Mouse (Mus musculus) hindbrain, embryonic 16.5 days (tissue): ENCODE data around the gene Lrrc4. TPM values are rescaled to one million over a fixed set of nuclear protein-coding genes. Genes with fewer than 3 reads are reported as not detected.

ENCODE experiments used
- ATAC-seq: fragments of 200-750 bp; cut with Nextera tagmentation; 2 replicates; pipeline ENCODE4 v1.8.0; 2017; ENCODE audit warnings: moderate TSS enrichment, moderate library complexity
- H3K27ac ChIP-seq: fragments of 300-500 bp; sonication (generic); 2 replicates; pipeline ENCODE4 v1.5.1; 2014; ENCODE audit warnings: low read depth, mild to moderate bottlenecking, control low read depth, low read length, moderate library complexity
- H3K27me3 ChIP-seq: fragments of 300-500 bp; sonication (generic); replicated peaks from 2 replicates; pipeline ENCODE4 v1.6.1; 2014; ENCODE audit warnings: low read length; ENCODE audit not compliant: control insufficient read depth, insufficient read depth
- H3K36me3 ChIP-seq: fragments of 300-500 bp; sonication (generic); 2 replicates; pipeline ENCODE4 v1.6.1; 2014; ENCODE audit warnings: mild to moderate bottlenecking, low read length, moderate library complexity, mixed read lengths; ENCODE audit not compliant: control insufficient read depth, insufficient read depth
- H3K4me1 ChIP-seq: fragments of 300-500 bp; sonication (generic); 2 replicates; pipeline ENCODE4 v1.6.1; 2014; ENCODE audit warnings: low read depth, low read length; ENCODE audit not compliant: control insufficient read depth, insufficient read depth
- H3K4me2 ChIP-seq: fragments of 300-500 bp; sonication (generic); 2 replicates; pipeline ENCODE4 v1.6.1; 2014; ENCODE audit warnings: mild to moderate bottlenecking, low read length, control low read depth, moderate library complexity
- H3K4me3 ChIP-seq: fragments of 300-500 bp; sonication (generic); 2 replicates; pipeline ENCODE4 v1.5.1; 2014; ENCODE audit warnings: mild to moderate bottlenecking, low read length, control low read depth, moderate library complexity
- H3K9ac ChIP-seq: fragments of 300-500 bp; sonication (generic); 2 replicates; pipeline ENCODE4 v1.6.1; 2014; ENCODE audit warnings: low read depth, mild to moderate bottlenecking, control low read depth, low read length, moderate library complexity
- H3K9me3 ChIP-seq: fragments of 300-500 bp; sonication (generic); 2 replicates; pipeline ENCODE4 v1.6.1; 2014; ENCODE audit warnings: mild to moderate bottlenecking, low read length, moderate library complexity; ENCODE audit not compliant: control insufficient read depth
- WGBS: fragments of 180-500 bp; shearing (Covaris S2); extraction: QIAGEN DNeasy Blood & Tissue Kit; methylation state at CpG from one replicate; pipeline ENCODE4 v1.1.7; 2014; 5-methylcytosine and 5-hydroxymethylcytosine counted together
- polyA plus RNA-seq: library from polyadenylated mRNA; unstranded; fragments of >200 nt; fragmentation: Nextera tagmentation; extraction: Ambion mirVana; gene quantifications from 2 replicates; pipeline ENCODE4 v1.2.1, GENCODE M21; 2015

Gene Lrrc4
- polyA plus RNA-seq, 1 experiment from 2014 or later = 7.2 TPM

DNA sequence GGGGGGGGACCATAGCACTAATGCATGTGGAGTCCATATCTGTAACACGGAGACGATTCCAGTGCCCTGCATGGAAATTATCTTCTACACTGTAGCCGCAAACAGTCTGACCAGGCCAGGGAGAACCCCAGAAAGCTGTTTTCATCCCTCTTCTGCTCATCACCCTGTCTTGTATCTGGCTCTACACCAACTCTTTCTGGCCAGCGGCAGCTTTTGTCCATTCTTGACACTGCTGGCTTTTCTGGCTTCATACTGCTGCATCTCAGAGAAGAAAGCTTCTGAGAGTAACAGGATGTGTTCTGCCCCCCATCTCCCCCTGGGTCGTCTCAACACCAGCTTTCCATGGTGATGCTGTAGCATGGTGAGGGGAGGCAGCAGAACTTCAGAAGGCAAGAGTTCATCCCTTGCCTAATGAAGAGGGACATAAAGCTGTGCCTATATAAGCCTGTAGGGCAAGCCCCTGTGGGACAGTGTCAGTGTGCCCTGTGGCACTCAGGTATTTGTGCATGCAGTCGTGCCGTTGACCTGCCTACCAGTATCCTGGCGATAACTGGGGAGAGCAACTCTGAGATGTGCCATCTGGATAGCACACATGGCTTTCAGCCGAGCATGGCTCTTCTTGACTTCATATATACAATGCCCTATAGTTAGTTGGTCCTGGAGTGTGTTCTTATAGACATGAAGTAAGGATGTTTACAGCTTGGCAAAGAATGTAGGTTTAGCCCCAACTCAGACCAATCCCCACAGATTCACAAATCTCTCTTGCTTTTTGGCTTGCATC, 111.0 kb downstream of the Lrrc4 start:
- WGBS = 85% methylated on average over 9 of the region's 9 CpGs
- Histone ChIP-seq H3K4me2 (no peak overlapping the region), H3K4me3 (no peak overlapping the region), H3K9ac (no peak overlapping the region), H3K27me3 (no peaks in the 10 kb centered on the region), H3K27ac (no peak overlapping the region), H3K36me3 (no peaks in the 10 kb centered on the region), H3K4me1 (peaks cover 9% of the 10 kb centered on the region), H3K9me3 (no peaks in the 10 kb centered on the region)
- ATAC-seq = no peak

DNA sequence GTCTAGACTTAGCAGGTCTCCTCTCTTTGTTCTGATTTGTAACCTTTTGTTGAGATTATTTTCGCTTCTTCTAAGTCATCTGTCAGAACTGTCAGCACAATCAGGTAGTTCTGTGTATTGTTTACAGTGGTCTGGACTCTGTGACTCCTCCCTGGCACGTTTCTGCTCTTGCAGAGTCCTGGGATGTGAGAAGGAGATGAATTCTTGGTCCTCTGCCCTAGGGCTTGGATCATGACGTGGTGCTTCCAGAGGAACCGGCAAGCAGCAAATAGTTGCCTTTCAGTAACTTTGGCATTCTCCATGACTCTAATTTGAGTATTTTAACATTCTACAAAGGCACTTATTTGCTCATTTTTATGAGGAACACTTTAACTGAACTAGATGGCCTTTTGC, 113.7 kb downstream of the Lrrc4 start:
- Histone ChIP-seq H3K4me2 (no peak overlapping the region), H3K4me1 (peaks cover 10% of the 10 kb centered on the region), H3K4me3 (no peak overlapping the region), H3K9me3 (no peaks in the 10 kb centered on the region), H3K9ac (no peak overlapping the region), H3K27me3 (no peaks in the 10 kb centered on the region), H3K36me3 (no peaks in the 10 kb centered on the region), H3K27ac (no peak overlapping the region)
- ATAC-seq = peak; percentile 51
- WGBS = 38% methylated on average over 4 of the region's 4 CpGs

DNA sequence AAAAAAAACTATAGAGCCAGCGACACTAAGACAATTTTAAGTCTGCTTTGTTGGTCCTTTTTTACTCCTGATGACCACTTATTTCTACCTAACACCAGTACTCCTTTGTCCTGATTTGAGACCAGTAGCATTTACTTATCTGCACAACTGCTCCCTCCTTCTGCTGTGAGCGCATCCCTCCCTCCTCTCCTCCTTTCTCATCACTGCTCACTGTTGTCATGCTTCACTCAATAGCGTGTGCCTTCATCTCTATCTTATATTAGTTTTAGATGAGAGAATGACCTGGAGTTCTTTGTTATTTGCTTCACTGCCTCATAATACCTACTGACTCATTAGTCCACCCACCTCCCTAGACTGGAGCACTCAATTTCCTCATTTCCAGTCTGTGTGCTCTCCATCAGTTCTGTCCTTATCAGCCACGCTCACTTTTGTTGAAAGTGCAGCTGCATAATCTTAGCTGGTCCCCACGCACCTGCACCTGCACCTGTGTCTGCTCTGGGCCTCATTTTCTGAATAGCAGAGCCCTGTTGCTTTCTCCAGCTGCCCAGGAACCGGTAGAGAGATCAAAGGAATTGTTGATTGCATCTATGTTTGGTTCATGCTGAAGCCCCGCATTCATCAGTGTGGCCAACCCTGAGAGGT, 114.2 kb downstream of the Lrrc4 start:
- no peak overlapping the region for H3K9ac ChIP-seq
- 48% methylated on average over 7 of the region's 7 CpGs for WGBS
- peaks cover 10% of the 10 kb centered on the region for H3K4me1 ChIP-seq
- H3K36me3 ChIP-seq = no peaks in the 10 kb centered on the region
- peak; percentile 37; the same call in 1 of the 2 replicates for ATAC-seq
- H3K27ac ChIP-seq = no peak overlapping the region
- H3K4me2 ChIP-seq = no peak overlapping the region
- H3K27me3 ChIP-seq = no peaks in the 10 kb centered on the region
- no peaks in the 10 kb centered on the region for H3K9me3 ChIP-seq
- no peak overlapping the region for H3K4me3 ChIP-seq

- Histone ChIP-seq H3K9ac (no peak overlapping the region), H3K4me2 (no peak overlapping the region), H3K27me3 (no peaks in the 10 kb centered on the region), H3K4me3 (no peak overlapping the region), H3K4me1 (peaks cover 21% of the 10 kb centered on the region), H3K36me3 (no peaks in the 10 kb centered on the region), H3K9me3 (no peaks in the 10 kb centered on the region), H3K27ac (no peak overlapping the region)
- 45% methylated on average over 2 of the region's 2 CpGs for WGBS
- ATAC-seq = no peak
These were observed 121.5 kb downstream of the Lrrc4 start for GRCm38 (mm10) chr6:28710035-28710434.

- no peaks in the 10 kb centered on the region for H3K27me3 ChIP-seq
- no peak overlapping the region for H3K4me3 ChIP-seq
- H3K27ac ChIP-seq = 0 out of 2 replicates have a peak overlapping the region, but pooled peaks have one; percentile 34
- ATAC-seq = no peak; the same call in 1 of the 2 replicates
- peaks cover 24% of the 10 kb centered on the region for H3K4me1 ChIP-seq
- WGBS = 65% methylated on average over 12 of the region's 12 CpGs
- peak overlapping the region; percentile 6; the same call in 1 of the 2 replicates for H3K9ac ChIP-seq
- H3K9me3 ChIP-seq = no peaks in the 10 kb centered on the region
- no peaks in the 10 kb centered on the region for H3K36me3 ChIP-seq
- H3K4me2 ChIP-seq = no peak overlapping the region
These were observed 124.5 kb downstream of the Lrrc4 start for GRCm38 (mm10) chr6:28706976-28707592.

- ATAC-seq = 0 out of 2 replicates have a peak, but pooled peaks have one; percentile 28
These were observed 125.2 kb downstream of the Lrrc4 start for GRCm38 (mm10) chr6:28706108-28706975.

GRCm38 (mm10) chr6:28705384-28706107, 126.0 kb downstream of the Lrrc4 start:
- H3K36me3 ChIP-seq = no peaks in the 10 kb centered on the region
- H3K27ac ChIP-seq = peak overlapping the region; percentile 55; the same call in 1 of the 2 replicates
- H3K4me1 ChIP-seq = peaks cover 24% of the 10 kb centered on the region
- H3K4me2 ChIP-seq = no peak overlapping the region; the same call in 1 of the 2 replicates
- peak; percentile 81 for ATAC-seq
- H3K4me3 ChIP-seq = no peak overlapping the region
- no peaks in the 10 kb centered on the region for H3K27me3 ChIP-seq
- H3K9me3 ChIP-seq = no peaks in the 10 kb centered on the region
- WGBS = 50% methylated on average over 6 of the region's 6 CpGs
- H3K9ac ChIP-seq = peak overlapping the region; percentile 29

More at GRCm38 (mm10) chr6:28706108-28706975, 125.2 kb downstream of the Lrrc4 start:
- peak overlapping the region; percentile 6; the same call in 1 of the 2 replicates for H3K9ac ChIP-seq
- H3K36me3 ChIP-seq = no peaks in the 10 kb centered on the region
- no peak overlapping the region for H3K4me3 ChIP-seq
- 69% methylated on average over 8 of the region's 8 CpGs for WGBS
- H3K9me3 ChIP-seq = no peaks in the 10 kb centered on the region
- H3K4me2 ChIP-seq = no peak overlapping the region
- no peaks in the 10 kb centered on the region for H3K27me3 ChIP-seq
- H3K4me1 ChIP-seq = peaks cover 24% of the 10 kb centered on the region
- 0 out of 2 replicates have a peak overlapping the region, but pooled peaks have one; percentile 34 for H3K27ac ChIP-seq

GRCm38 (mm10) chr6:28704612-28705011, 126.9 kb downstream of the Lrrc4 start:
- Histone ChIP-seq H3K9ac (no peak overlapping the region), H3K36me3 (no peaks in the 10 kb centered on the region), H3K4me1 (peaks cover 24% of the 10 kb centered on the region), H3K4me3 (no peak overlapping the region), H3K27ac (0 out of 2 replicates have a peak overlapping the region, but pooled peaks have one; percentile 39), H3K4me2 (no peak overlapping the region), H3K27me3 (no peaks in the 10 kb centered on the region), H3K9me3 (no peaks in the 10 kb centered on the region)
- 48% methylated on average over 6 of the region's 6 CpGs for WGBS
- ATAC-seq = no peak
